Mouse (Mus musculus) testis, adult 2 months (tissue): ENCODE measurements around the gene Cd207. TPM values are rescaled to one million over a fixed set of nuclear protein-coding genes. Genes with fewer than 3 reads are reported as not detected.
A peak's percentile ranks its signal among the peaks of the same experiment; 100 is the strongest.

Source experiments
- H3K27ac ChIP-seq: fragments of 200-500 bp; 2 replicates; pipeline ENCODE4 v1.5.1; 2012; ENCODE audit warnings: low read depth, low read length; ENCODE audit not compliant: control insufficient read depth, insufficient read depth
- H3K27me3 ChIP-seq: fragments of 200-500 bp; 2 replicates; pipeline ENCODE4 v1.6.1; 2012; ENCODE audit warnings: mild to moderate bottlenecking, low read length, moderate library complexity; ENCODE audit not compliant: control insufficient read depth, insufficient read depth
- H3K36me3 ChIP-seq: fragments of 200-500 bp; 2 replicates; pipeline ENCODE4 v1.6.1; 2012; ENCODE audit warnings: mild to moderate bottlenecking, low read length; ENCODE audit not compliant: control insufficient read depth, insufficient read depth
- H3K4me1 ChIP-seq: fragments of 200-500 bp; 2 replicates; pipeline ENCODE4 v1.6.1; 2012; ENCODE audit warnings: low read length; ENCODE audit not compliant: control insufficient read depth, insufficient read depth
- H3K4me3 ChIP-seq: fragments of 200-500 bp; 2 replicates; pipeline ENCODE4 v1.5.1; 2012; ENCODE audit warnings: low read depth, mild to moderate bottlenecking, low read length, moderate library complexity, mixed read lengths; ENCODE audit not compliant: control insufficient read depth
- CTCF ChIP-seq: fragments of 200-500 bp; IDR thresholded peaks from 2 replicates; pipeline ENCODE4 v1.5.1; 2012; ENCODE audit warnings: low read depth, mild to moderate bottlenecking, inconsistent platforms, low read length, moderate library complexity; ENCODE audit not compliant: control insufficient read depth, insufficient read depth, insufficient replicate concordance
- POLR2A ChIP-seq: fragments of 200-500 bp; IDR thresholded peaks from 2 replicates; pipeline ENCODE4 v1.6.1; 2012; ENCODE audit warnings: low read depth, mild to moderate bottlenecking, inconsistent platforms, low read length, moderate library complexity; ENCODE audit not compliant: control insufficient read depth
- polyA plus RNA-seq: library from polyadenylated mRNA; depleted of rRNA; stranded (reverse); fragments of >200 nt; gene quantifications from 2 replicates; pipeline ENCODE4 v1.2.3, GENCODE M21; 2012

Gene Cd207
- polyA plus RNA-seq, 1 experiment, result not detected

DNA sequence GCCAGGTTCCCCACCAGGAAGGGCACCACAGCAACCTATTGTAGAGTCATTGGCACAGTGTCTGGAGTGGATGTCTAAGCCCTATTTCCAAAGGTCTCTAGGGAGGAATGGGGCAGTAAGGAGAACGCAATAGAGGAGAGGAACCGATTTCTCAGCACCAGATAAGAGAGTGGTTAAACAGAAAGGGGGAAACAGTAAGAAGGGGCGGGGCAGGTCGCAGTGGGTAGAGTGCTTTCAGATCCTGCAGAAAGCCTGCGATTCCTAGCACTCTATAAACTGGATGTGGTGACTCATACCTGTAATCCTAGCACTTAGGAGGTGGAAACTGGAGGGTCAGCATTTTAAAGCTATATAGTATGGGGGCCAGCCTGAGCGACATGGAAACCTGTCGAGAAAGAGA is 19.0 kb upstream of the Cd207 start:
- H3K27me3 ChIP-seq, result no peaks in the 10 kb centered on the region; the same call in 1 of the 2 replicates

DNA sequence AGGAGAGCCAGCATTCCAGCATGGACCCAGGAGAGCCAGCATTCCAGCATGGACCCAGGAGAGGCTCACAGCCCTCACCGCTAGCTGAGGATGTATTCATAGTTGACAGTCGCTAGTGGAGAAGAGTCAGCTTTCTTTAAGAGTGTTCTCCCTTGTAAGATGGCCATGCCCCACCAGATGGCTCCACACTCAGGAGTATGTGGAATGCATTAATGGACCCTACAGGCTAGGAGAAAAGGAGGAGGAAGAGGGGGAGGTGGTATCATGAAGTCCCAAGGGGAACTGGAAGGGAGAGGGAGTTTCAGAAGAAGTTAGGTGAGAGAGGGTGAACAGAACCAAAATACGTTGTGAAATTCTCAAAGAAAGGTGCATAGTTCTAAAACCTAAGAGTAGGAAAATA is 18.1 kb upstream of the Cd207 start:
- H3K36me3 ChIP-seq, result no peaks in the 10 kb centered on the region
- no peak overlapping the region for H3K4me3 ChIP-seq
- H3K27me3 ChIP-seq, result no peaks in the 10 kb centered on the region
- TF ChIP-seq CTCF (no peak), POLR2A (no peak)
- peaks cover 9% of the 10 kb centered on the region for H3K4me1 ChIP-seq
- H3K27ac ChIP-seq, result no peak overlapping the region

More for the DNA sequence above, 19.0 kb upstream of the Cd207 start:
- Histone ChIP-seq H3K27ac (no peak overlapping the region), H3K4me1 (peaks cover 9% of the 10 kb centered on the region), H3K4me3 (no peak overlapping the region), H3K36me3 (no peaks in the 10 kb centered on the region)
- TF ChIP-seq CTCF (no peak), POLR2A (no peak)

DNA sequence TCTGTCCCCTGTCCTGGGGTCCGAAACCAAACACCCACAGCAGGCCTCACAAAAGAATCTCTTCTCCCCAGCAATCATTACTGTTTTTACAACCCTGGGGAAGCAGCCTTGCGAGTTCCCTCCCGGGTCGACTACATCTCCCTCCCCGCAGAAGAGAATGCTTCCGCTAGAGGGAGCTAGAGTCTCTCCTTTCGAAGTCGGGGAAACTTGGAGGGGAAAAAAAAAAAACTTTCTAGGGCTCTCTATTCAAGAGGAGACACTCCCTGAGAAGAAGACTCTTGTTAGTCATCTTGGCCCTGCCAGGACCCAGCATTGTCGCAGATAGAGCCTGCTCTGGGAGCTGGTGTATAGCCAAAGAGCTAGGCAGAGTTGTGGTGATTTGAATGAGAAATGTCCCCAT is 16.2 kb upstream of the Cd207 start:
- Histone ChIP-seq H3K36me3 (no peaks in the 10 kb centered on the region), H3K4me3 (no peak overlapping the region)
- TF ChIP-seq POLR2A (no peak), CTCF (peak; percentile 47; the same call in 1 of the 2 replicates)

DNA sequence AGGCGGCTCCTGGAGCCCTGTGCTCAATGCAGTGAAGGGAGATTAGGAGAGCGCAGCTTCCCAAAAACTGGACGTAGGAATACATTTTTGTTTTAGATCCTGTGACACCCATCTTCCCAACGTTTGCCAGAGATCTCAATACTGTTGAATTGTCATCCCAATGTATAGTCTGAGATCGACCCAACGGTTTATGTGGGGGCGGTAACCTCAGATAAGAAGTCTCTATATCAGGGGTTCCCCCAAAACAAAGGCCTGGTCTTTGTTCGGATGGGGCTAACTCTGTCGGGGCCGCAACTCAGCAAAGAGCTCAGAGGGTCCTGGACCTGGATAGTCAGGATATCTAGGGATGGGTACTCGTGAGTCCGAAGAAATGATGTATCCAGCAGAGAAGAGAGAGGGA is 15.3 kb upstream of the Cd207 start:
- Histone ChIP-seq H3K27me3 (no peaks in the 10 kb centered on the region), H3K36me3 (no peaks in the 10 kb centered on the region), H3K4me3 (no peak overlapping the region), H3K4me1 (peaks cover 9% of the 10 kb centered on the region), H3K27ac (no peak overlapping the region)
- TF ChIP-seq CTCF (no peak), POLR2A (no peak)

More for the DNA sequence above, 16.2 kb upstream of the Cd207 start:
- H3K27ac ChIP-seq, result no peak overlapping the region
- H3K4me1 ChIP-seq, result peaks cover 9% of the 10 kb centered on the region
- no peaks in the 10 kb centered on the region for H3K27me3 ChIP-seq

DNA sequence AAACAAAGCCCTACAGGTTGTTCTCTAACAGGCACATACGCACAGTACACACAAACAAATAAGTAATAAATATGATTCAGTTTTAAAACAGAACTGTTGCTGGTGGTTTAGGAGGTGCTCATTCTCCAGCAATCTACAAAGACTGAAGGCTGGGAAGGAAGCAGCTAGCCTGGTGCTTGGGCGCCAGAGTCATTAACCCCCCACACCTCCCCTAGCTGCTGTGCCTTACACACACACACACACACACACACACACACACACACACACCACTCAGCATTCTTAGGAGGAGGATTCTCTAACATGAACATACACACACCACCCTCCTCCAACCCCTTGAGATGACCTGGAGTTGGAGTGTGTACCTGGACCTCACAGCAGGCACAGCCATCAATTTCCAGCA is 13.3 kb upstream of the Cd207 start:
- TF ChIP-seq POLR2A, result no peak
- TF ChIP-seq CTCF, result no peak
- H3K27me3 ChIP-seq, result no peaks in the 10 kb centered on the region
- H3K4me1 ChIP-seq, result peaks cover 9% of the 10 kb centered on the region

DNA sequence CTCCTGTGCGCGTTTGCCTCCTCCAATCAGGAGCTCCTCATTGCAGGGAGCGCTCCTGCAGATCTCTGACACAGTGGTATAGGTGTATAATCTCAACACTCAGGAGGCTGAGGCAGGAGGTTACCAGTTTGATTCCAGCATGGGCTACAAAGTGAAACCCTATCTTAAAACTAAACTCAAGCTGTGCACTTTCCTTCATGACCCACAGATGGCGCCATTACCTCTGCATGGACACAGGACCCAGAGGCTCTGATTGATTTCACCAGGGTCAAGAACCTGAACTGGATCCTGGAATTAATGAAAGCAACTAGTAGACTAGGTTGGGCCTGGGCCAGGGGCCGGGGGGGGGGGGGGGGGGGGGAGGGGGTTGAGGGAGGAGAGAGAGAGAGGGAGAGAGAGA is 12.6 kb upstream of the Cd207 start:
- no peak overlapping the region for H3K4me3 ChIP-seq

More for the DNA sequence above, 13.3 kb upstream of the Cd207 start:
- Histone ChIP-seq H3K27ac (no peak overlapping the region), H3K4me3 (no peak overlapping the region), H3K36me3 (no peaks in the 10 kb centered on the region)

DNA sequence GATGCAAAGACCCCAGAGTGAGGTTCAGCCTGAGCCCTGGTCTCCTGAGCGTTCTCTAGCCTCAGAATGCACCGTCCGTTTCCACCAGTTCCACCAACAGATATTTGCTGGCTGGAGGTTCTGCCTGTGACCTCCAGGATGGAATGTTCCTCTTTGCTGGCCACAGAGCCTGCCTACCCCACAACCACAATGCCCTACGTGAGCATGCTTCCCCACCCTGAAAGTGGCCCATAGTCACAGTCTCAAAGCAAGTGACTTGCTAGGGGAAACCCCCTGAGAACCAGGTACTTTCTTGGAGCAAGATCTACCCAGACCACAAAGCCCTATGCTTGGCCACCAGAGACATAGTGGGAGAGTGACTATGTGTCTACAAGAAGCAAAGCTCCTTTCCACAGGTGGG is 11.7 kb upstream of the Cd207 start:
- H3K36me3 ChIP-seq, result no peaks in the 10 kb centered on the region
- H3K4me3 ChIP-seq, result no peak overlapping the region
- no peaks in the 10 kb centered on the region for H3K27me3 ChIP-seq
- TF ChIP-seq POLR2A (no peak), CTCF (no peak)
- peaks cover 9% of the 10 kb centered on the region for H3K4me1 ChIP-seq
- H3K27ac ChIP-seq, result no peak overlapping the region

More for the DNA sequence above, 12.6 kb upstream of the Cd207 start:
- Histone ChIP-seq H3K4me1 (peaks cover 9% of the 10 kb centered on the region), H3K27ac (no peak overlapping the region), H3K27me3 (no peaks in the 10 kb centered on the region), H3K36me3 (no peaks in the 10 kb centered on the region)
- TF ChIP-seq POLR2A, result no peak
- peak; percentile 30; the same call in 1 of the 2 replicates for TF ChIP-seq CTCF

DNA sequence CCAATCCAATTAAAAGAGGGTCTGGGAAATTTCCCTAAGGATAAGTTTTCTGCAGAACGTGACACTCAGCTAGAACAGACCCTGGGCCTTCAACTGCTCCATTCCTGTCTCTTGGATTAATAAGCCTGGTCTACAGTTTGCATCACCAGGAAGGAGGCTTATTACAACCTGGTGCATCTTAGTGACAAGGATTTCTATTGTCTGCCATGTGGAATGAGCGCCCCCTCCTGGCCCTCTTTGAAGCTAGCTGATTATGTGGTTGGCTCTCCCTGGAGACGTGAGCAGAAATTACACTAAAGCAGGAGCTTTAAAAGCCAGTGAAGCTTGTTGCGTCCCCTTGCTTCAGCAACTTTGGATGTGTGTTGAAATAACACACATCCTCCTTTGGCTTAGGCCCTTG is 4.3 kb downstream of the Cd207 start:
- no peaks in the 10 kb centered on the region for H3K36me3 ChIP-seq
- no peak overlapping the region for H3K4me3 ChIP-seq
- H3K4me1 ChIP-seq, result no peaks in the 10 kb centered on the region
- no peak overlapping the region for H3K27ac ChIP-seq
- no peaks in the 10 kb centered on the region for H3K27me3 ChIP-seq
- TF ChIP-seq CTCF, result peak; percentile 40; the same call in 1 of the 2 replicates
- TF ChIP-seq POLR2A, result no peak

DNA sequence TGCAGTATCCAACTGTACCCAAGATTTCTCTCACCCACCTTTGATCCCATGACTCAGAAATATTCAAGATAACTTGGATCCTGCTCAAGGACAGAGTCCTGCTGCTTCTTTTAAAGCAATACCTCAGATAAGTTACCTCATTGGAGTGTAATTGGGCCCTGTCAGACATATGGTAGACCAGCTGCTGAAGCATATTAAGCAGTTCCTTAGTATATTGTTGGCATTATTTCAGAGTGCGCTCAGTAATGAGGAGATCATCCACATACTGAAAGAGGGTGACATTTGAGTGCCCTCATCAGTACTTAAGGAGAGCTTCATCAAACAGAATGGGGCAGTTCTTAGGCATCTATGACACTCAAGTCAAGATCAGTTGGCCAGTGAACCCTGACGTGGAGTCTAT is 12.6 kb downstream of the Cd207 start:
- Histone ChIP-seq H3K4me1 (no peaks in the 10 kb centered on the region), H3K36me3 (no peaks in the 10 kb centered on the region)
- TF ChIP-seq CTCF (no peak), POLR2A (no peak)

More for the DNA sequence above, 12.6 kb downstream of the Cd207 start:
- Histone ChIP-seq H3K4me3 (no peak overlapping the region), H3K27ac (no peak overlapping the region), H3K27me3 (no peaks in the 10 kb centered on the region)
